Mouse (Mus musculus) layer of hippocampus, adult 9-11 months (tissue): ENCODE measurements around the gene Layn.

Experiments used
- DNase-seq: peaks from one replicate; pipeline ENCODE4 v3.0.0; 2022

Layn gene

GRCm38 (mm10) chr9:51076979-51077315 is at the start of gene Layn:
Gene Layn, minus strand, starts transcription at chr9:51077094.
- DNase-seq = peak; percentile 40

GRCm38 (mm10) chr9:51114767-51115166 is 37.9 kb upstream of the Layn start:
- no peak for DNase-seq

- no peak for DNase-seq
Observed at GRCm38 (mm10) chr9:51105751-51106150, 28.9 kb upstream of the Layn start.

GRCm38 (mm10) chr9:51103808-51104514 is 27.1 kb upstream of the Layn start:
- no peak for DNase-seq

- DNase-seq = no peak
Observed at GRCm38 (mm10) chr9:51102963-51103807, 26.3 kb upstream of the Layn start.

- DNase-seq = no peak
Observed at GRCm38 (mm10) chr9:51101756-51102425, 25.0 kb upstream of the Layn start, which contains the start of gene 4833427G06Rik. Gene 4833427G06Rik, minus strand, starts transcription at chr9:51102078.

GRCm38 (mm10) chr9:51096306-51096705 is 19.4 kb upstream of the Layn start:
- no peak for DNase-seq

GRCm38 (mm10) chr9:51093697-51094096 is 16.8 kb upstream of the Layn start:
- DNase-seq = no peak

GRCm38 (mm10) chr9:51081614-51082013 is 4.7 kb upstream of the Layn start:
- no peak for DNase-seq

- DNase-seq = no peak
Observed at GRCm38 (mm10) chr9:51076300-51076978, 455 bp downstream of the Layn start.

- DNase-seq = peak; percentile 21
Observed at GRCm38 (mm10) chr9:51075780-51076179, 1.1 kb downstream of the Layn start.

GRCm38 (mm10) chr9:51070801-51071200 is 6.1 kb downstream of the Layn start:
- DNase-seq = no peak

GRCm38 (mm10) chr9:51068202-51068601 is 8.7 kb downstream of the Layn start:
- DNase-seq = no peak

GRCm38 (mm10) chr9:51060601-51061000 is 16.3 kb downstream of the Layn start, which contains the start of gene Btg4:
Gene Btg4, plus strand, starts transcription at chr9:51060901.
- no peak for DNase-seq

GRCm38 (mm10) chr9:51058951-51059521 is 17.9 kb downstream of the Layn start:
- peak; percentile 5 for DNase-seq

- DNase-seq = no peak
Observed at GRCm38 (mm10) chr9:51056360-51057324, 20.3 kb downstream of the Layn start.

- no peak for DNase-seq
Observed at GRCm38 (mm10) chr9:51052180-51052579, 24.7 kb downstream of the Layn start.

- no peak for DNase-seq
Observed at GRCm38 (mm10) chr9:51042136-51042535, 34.8 kb downstream of the Layn start.

GRCm38 (mm10) chr9:51041491-51041980 is 35.4 kb downstream of the Layn start:
- no peak for DNase-seq

- DNase-seq = no peak
Observed at GRCm38 (mm10) chr9:51032785-51033529, 43.9 kb downstream of the Layn start.
